Mouse (Mus musculus): ENCODE measurements around the gene Apod. TPM values are rescaled to one million over a fixed set of nuclear protein-coding genes. Genes with fewer than 3 reads are reported as not detected.
A peak's percentile ranks its signal among the peaks of the same experiment; 100 is the strongest.
"Not testable (repeated sequence)": the region's sequence is repeated elsewhere in the genome, so short reads cannot be mapped to it uniquely, and the experiment has no call there.

Apod gene
- polyA plus RNA-seq, 1 experiment from 2014 or later, result 104 TPM

- Histone ChIP-seq H3K36me3 (ENCODE audit: control insufficient read depth, insufficient read depth, low read length) (no peaks in the 10 kb centered on the region), H3K27me3 (ENCODE audit: control insufficient read depth, insufficient read depth, low read length) (no peaks in the 10 kb centered on the region), H3K27ac (replicated peaks; ENCODE audit: low read depth, low read length) (no peak overlapping the region), H3K9me3 (ENCODE audit: control insufficient read depth, low read length) (no peaks in the 10 kb centered on the region), H3K4me2 (ENCODE audit: low read length) (no peak overlapping the region), H3K9ac (replicated peaks; ENCODE audit: low read length) (no peak overlapping the region), H3K4me1 (ENCODE audit: control insufficient read depth, insufficient read depth, low read length) (no peaks in the 10 kb centered on the region), H3K4me3 (replicated peaks; ENCODE audit: low read depth, low read length) (no peak overlapping the region)
- DNase-seq, result no peak
- WGBS, result 92% methylated on average over 2 of the region's 2 CpGs
- ATAC-seq (ENCODE audit: low FRiP score, low TSS enrichment), result no peak
Observed at GRCm38 (mm10) chr16:31327891-31328290, 13.3 kb upstream of the Apod start.

- WGBS, result 84% methylated on average over 8 of the region's 8 CpGs
- H3K9ac ChIP-seq (replicated peaks; ENCODE audit: low read length), result no peak overlapping the region
- no peaks in the 10 kb centered on the region for H3K27me3 ChIP-seq (ENCODE audit: control insufficient read depth, insufficient read depth, low read length)
- ATAC-seq (ENCODE audit: low FRiP score, low TSS enrichment) (no peak), DNase-seq (no peak)
- no peaks in the 10 kb centered on the region for H3K4me1 ChIP-seq (ENCODE audit: control insufficient read depth, insufficient read depth, low read length)
- no peak overlapping the region for H3K27ac ChIP-seq (replicated peaks; ENCODE audit: low read depth, low read length)
- H3K4me2 ChIP-seq (ENCODE audit: low read length), result no peak overlapping the region
- H3K36me3 ChIP-seq (ENCODE audit: control insufficient read depth, insufficient read depth, low read length), result no peaks in the 10 kb centered on the region
- no peaks in the 10 kb centered on the region for H3K9me3 ChIP-seq (ENCODE audit: control insufficient read depth, low read length)
- no peak overlapping the region for H3K4me3 ChIP-seq (replicated peaks; ENCODE audit: low read depth, low read length)
Observed at GRCm38 (mm10) chr16:31327430-31327829, 12.8 kb upstream of the Apod start.

GRCm38 (mm10) chr16:31326679-31327078, 12.1 kb upstream of the Apod start:
- Histone ChIP-seq H3K27me3 (ENCODE audit: control insufficient read depth, insufficient read depth, low read length) (no peaks in the 10 kb centered on the region), H3K4me1 (ENCODE audit: control insufficient read depth, insufficient read depth, low read length) (no peaks in the 10 kb centered on the region; the same call in 1 of the 2 replicates), H3K9ac (replicated peaks; ENCODE audit: low read length) (no peak overlapping the region), H3K27ac (replicated peaks; ENCODE audit: low read depth, low read length) (no peak overlapping the region), H3K4me3 (replicated peaks; ENCODE audit: low read depth, low read length) (no peak overlapping the region), H3K36me3 (ENCODE audit: control insufficient read depth, insufficient read depth, low read length) (no peaks in the 10 kb centered on the region), H3K4me2 (ENCODE audit: low read length) (no peak overlapping the region), H3K9me3 (ENCODE audit: control insufficient read depth, low read length) (no peaks in the 10 kb centered on the region)
- WGBS, result 68% methylated on average over 8 of the region's 8 CpGs
- ATAC-seq (ENCODE audit: low FRiP score, low TSS enrichment), result no peak
- no peak for DNase-seq

- 91% methylated on average over 5 of the region's 5 CpGs for WGBS
- DNase-seq, result no peak
Observed at GRCm38 (mm10) chr16:31325966-31326365, 11.4 kb upstream of the Apod start.

GRCm38 (mm10) chr16:31325120-31325519, 10.5 kb upstream of the Apod start:
- DNase-seq (no peak), ATAC-seq (ENCODE audit: low FRiP score, low TSS enrichment) (no peak)
- no peaks in the 10 kb centered on the region for H3K9me3 ChIP-seq (ENCODE audit: control insufficient read depth, low read length)
- H3K36me3 ChIP-seq (ENCODE audit: control insufficient read depth, insufficient read depth, low read length), result no peaks in the 10 kb centered on the region
- H3K9ac ChIP-seq (replicated peaks; ENCODE audit: low read length), result no peak overlapping the region
- no peak overlapping the region for H3K4me3 ChIP-seq (replicated peaks; ENCODE audit: low read depth, low read length)
- H3K27me3 ChIP-seq (ENCODE audit: control insufficient read depth, insufficient read depth, low read length), result no peaks in the 10 kb centered on the region
- no peak overlapping the region for H3K27ac ChIP-seq (replicated peaks; ENCODE audit: low read depth, low read length)
- no peaks in the 10 kb centered on the region; the same call in 1 of the 2 replicates for H3K4me1 ChIP-seq (ENCODE audit: control insufficient read depth, insufficient read depth, low read length)
- WGBS, result 94% methylated on average over 14 of the region's 14 CpGs
- H3K4me2 ChIP-seq (ENCODE audit: low read length), result no peak overlapping the region

More at GRCm38 (mm10) chr16:31325966-31326365, 11.4 kb upstream of the Apod start:
- no peak overlapping the region for H3K4me3 ChIP-seq (replicated peaks; ENCODE audit: low read depth, low read length)
- no peak overlapping the region for H3K27ac ChIP-seq (replicated peaks; ENCODE audit: low read depth, low read length)
- H3K36me3 ChIP-seq (ENCODE audit: control insufficient read depth, insufficient read depth, low read length), result no peaks in the 10 kb centered on the region
- H3K4me2 ChIP-seq (ENCODE audit: low read length), result no peak overlapping the region
- ATAC-seq (ENCODE audit: low FRiP score, low TSS enrichment), result no peak
- no peaks in the 10 kb centered on the region; the same call in 1 of the 2 replicates for H3K4me1 ChIP-seq (ENCODE audit: control insufficient read depth, insufficient read depth, low read length)
- H3K9ac ChIP-seq (replicated peaks; ENCODE audit: low read length), result no peak overlapping the region
- no peaks in the 10 kb centered on the region for H3K27me3 ChIP-seq (ENCODE audit: control insufficient read depth, insufficient read depth, low read length)
- H3K9me3 ChIP-seq (ENCODE audit: control insufficient read depth, low read length), result no peaks in the 10 kb centered on the region

- H3K4me3 ChIP-seq (replicated peaks; ENCODE audit: low read depth, low read length), result no peak overlapping the region
- no peak overlapping the region for H3K27ac ChIP-seq (replicated peaks; ENCODE audit: low read depth, low read length)
- ATAC-seq (ENCODE audit: low FRiP score, low TSS enrichment) (no peak), DNase-seq (no peak)
- H3K4me2 ChIP-seq (ENCODE audit: low read length), result no peak overlapping the region
- no peaks in the 10 kb centered on the region for H3K27me3 ChIP-seq (ENCODE audit: control insufficient read depth, insufficient read depth, low read length)
- no peak overlapping the region for H3K9ac ChIP-seq (replicated peaks; ENCODE audit: low read length)
- H3K36me3 ChIP-seq (ENCODE audit: control insufficient read depth, insufficient read depth, low read length), result no peaks in the 10 kb centered on the region
- H3K9me3 ChIP-seq (ENCODE audit: control insufficient read depth, low read length), result no peaks in the 10 kb centered on the region
- 53% methylated on average over 4 of the region's 4 CpGs for WGBS
- no peaks in the 10 kb centered on the region; the same call in 1 of the 2 replicates for H3K4me1 ChIP-seq (ENCODE audit: control insufficient read depth, insufficient read depth, low read length)
Observed at GRCm38 (mm10) chr16:31321501-31321900, 6.9 kb upstream of the Apod start.

- Histone ChIP-seq H3K4me1 (ENCODE audit: control insufficient read depth, insufficient read depth, low read length) (no peaks in the 10 kb centered on the region; the same call in 1 of the 2 replicates), H3K4me2 (ENCODE audit: low read length) (0 out of 2 replicates have a peak overlapping the region, but pooled peaks have one; percentile 12), H3K9ac (replicated peaks; ENCODE audit: low read length) (no peak overlapping the region), H3K9me3 (ENCODE audit: control insufficient read depth, low read length) (no peaks in the 10 kb centered on the region), H3K27me3 (ENCODE audit: control insufficient read depth, insufficient read depth, low read length) (no peaks in the 10 kb centered on the region), H3K4me3 (replicated peaks; ENCODE audit: low read depth, low read length) (no peak overlapping the region), H3K36me3 (ENCODE audit: control insufficient read depth, insufficient read depth, low read length) (no peaks in the 10 kb centered on the region), H3K27ac (replicated peaks; ENCODE audit: low read depth, low read length) (no peak overlapping the region)
- ATAC-seq (ENCODE audit: low FRiP score, low TSS enrichment) (no peak), DNase-seq (peak; percentile 38)
- WGBS, result 33% methylated on average over 7 of the region's 7 CpGs
Observed at GRCm38 (mm10) chr16:31320954-31321353, 6.3 kb upstream of the Apod start.

GRCm38 (mm10) chr16:31319723-31320122, 5.1 kb upstream of the Apod start:
- H3K4me3 ChIP-seq (replicated peaks; ENCODE audit: low read depth, low read length); H3K9me3 ChIP-seq (ENCODE audit: control insufficient read depth, low read length); DNase-seq; H3K4me1 ChIP-seq (ENCODE audit: control insufficient read depth, insufficient read depth, low read length); H3K9ac ChIP-seq (replicated peaks; ENCODE audit: low read length); H3K36me3 ChIP-seq (ENCODE audit: control insufficient read depth, insufficient read depth, low read length); H3K27ac ChIP-seq (replicated peaks; ENCODE audit: low read depth, low read length); H3K27me3 ChIP-seq (ENCODE audit: control insufficient read depth, insufficient read depth, low read length); H3K4me2 ChIP-seq (ENCODE audit: low read length); ATAC-seq (ENCODE audit: low FRiP score, low TSS enrichment): not testable (repeated sequence)
- 75% methylated on average over 3 of the region's 3 CpGs for WGBS

- Histone ChIP-seq H3K27me3 (ENCODE audit: control insufficient read depth, insufficient read depth, low read length) (no peaks in the 10 kb centered on the region), H3K9me3 (ENCODE audit: control insufficient read depth, low read length) (no peaks in the 10 kb centered on the region), H3K27ac (replicated peaks; ENCODE audit: low read depth, low read length) (no peak overlapping the region), H3K36me3 (ENCODE audit: control insufficient read depth, insufficient read depth, low read length) (no peaks in the 10 kb centered on the region), H3K9ac (replicated peaks; ENCODE audit: low read length) (no peak overlapping the region), H3K4me2 (ENCODE audit: low read length) (no peak overlapping the region), H3K4me3 (replicated peaks; ENCODE audit: low read depth, low read length) (no peak overlapping the region), H3K4me1 (ENCODE audit: control insufficient read depth, insufficient read depth, low read length) (no peaks in the 10 kb centered on the region; the same call in 1 of the 2 replicates)
- no peak for ATAC-seq (ENCODE audit: low FRiP score, low TSS enrichment)
- 82% methylated on average over 4 of the region's 4 CpGs for WGBS
- DNase-seq, result no peak
Observed at GRCm38 (mm10) chr16:31319316-31319715, 4.7 kb upstream of the Apod start.
